Mouse (Mus musculus): ENCODE data around the gene Spata5. TPM values are rescaled to one million over a fixed set of nuclear protein-coding genes. Genes with fewer than 3 reads are reported as not detected.

Spata5 gene
- polyA plus RNA-seq, 2 experiments = 9.6 to 40.2 TPM

DNA sequence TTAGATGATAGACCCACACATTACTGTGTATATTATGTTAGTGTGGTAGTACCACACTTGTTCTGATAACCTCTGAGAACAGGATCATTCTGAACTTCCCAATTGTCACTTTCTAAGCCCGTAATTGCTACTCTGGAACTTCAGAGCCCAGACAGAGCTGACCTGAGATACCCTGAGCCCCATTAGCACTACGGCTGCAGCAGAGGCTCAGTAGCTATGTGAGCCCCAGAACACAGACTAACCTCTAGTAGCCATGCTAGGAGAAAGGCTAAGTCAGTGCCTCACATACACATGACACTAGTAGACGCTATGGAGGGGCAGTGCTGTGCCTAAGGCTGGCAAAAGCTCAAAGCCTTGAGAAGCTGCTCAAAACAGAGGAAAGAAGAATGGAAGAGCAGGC, 141.8 kb downstream of the Spata5 start:
- Histone ChIP-seq H3K9ac (ENCODE audit: low read depth, low read length, severe bottlenecking) (no peak overlapping the region), H3K4me3 (replicated peaks; ENCODE audit: low read length) (no peak overlapping the region), H3K27ac (replicated peaks; ENCODE audit: low read depth, low read length) (no peak overlapping the region), H3K36me3 (ENCODE audit: control insufficient read depth, insufficient read depth, low read length) (no peaks in the 10 kb centered on the region), H3K4me2 (replicated peaks; ENCODE audit: low read depth, low read length, severe bottlenecking) (no peak overlapping the region), H3K9me3 (ENCODE audit: control insufficient read depth, low read length) (no peaks in the 10 kb centered on the region), H3K4me1 (ENCODE audit: control insufficient read depth, insufficient read depth, low read length) (peaks cover 9% of the 10 kb centered on the region), H3K27me3 (ENCODE audit: control insufficient read depth, insufficient read depth, low read length) (no peaks in the 10 kb centered on the region)
- WGBS = 89% methylated on average over 3 of the region's 3 CpGs
- DNase-seq (ENCODE audit: low spot score) (no peak), ATAC-seq (ENCODE audit: low FRiP score, low read depth) (no peak)
- TF ChIP-seq POLR2A (IDR thresholded peaks at IDR 0.05; ENCODE audit: borderline replicate concordance, extremely low read depth, insufficient read depth, insufficient read length) = no peak

GRCm38 (mm10) chr3:37566097-37566496, 146.4 kb downstream of the Spata5 start:
- no peaks in the 10 kb centered on the region for H3K27me3 ChIP-seq (ENCODE audit: control insufficient read depth, insufficient read depth, low read length)
- DNase-seq (ENCODE audit: low spot score) (no peak), ATAC-seq (ENCODE audit: low FRiP score, low read depth) (no peak)
- 95% methylated on average over 6 of the region's 6 CpGs for WGBS
- TF ChIP-seq POLR2A (IDR thresholded peaks at IDR 0.05; ENCODE audit: borderline replicate concordance, extremely low read depth, insufficient read depth, insufficient read length) = no peak
- no peaks in the 10 kb centered on the region for H3K4me1 ChIP-seq (ENCODE audit: control insufficient read depth, insufficient read depth, low read length)
- no peaks in the 10 kb centered on the region for H3K9me3 ChIP-seq (ENCODE audit: control insufficient read depth, low read length)
- H3K4me3 ChIP-seq (replicated peaks; ENCODE audit: low read length) = no peak overlapping the region
- H3K27ac ChIP-seq (replicated peaks; ENCODE audit: low read depth, low read length) = no peak overlapping the region
- H3K4me2 ChIP-seq (replicated peaks; ENCODE audit: low read depth, low read length, severe bottlenecking) = no peak overlapping the region
- H3K36me3 ChIP-seq (ENCODE audit: control insufficient read depth, insufficient read depth, low read length) = no peaks in the 10 kb centered on the region
- no peak overlapping the region for H3K9ac ChIP-seq (ENCODE audit: low read depth, low read length, severe bottlenecking)

DNA sequence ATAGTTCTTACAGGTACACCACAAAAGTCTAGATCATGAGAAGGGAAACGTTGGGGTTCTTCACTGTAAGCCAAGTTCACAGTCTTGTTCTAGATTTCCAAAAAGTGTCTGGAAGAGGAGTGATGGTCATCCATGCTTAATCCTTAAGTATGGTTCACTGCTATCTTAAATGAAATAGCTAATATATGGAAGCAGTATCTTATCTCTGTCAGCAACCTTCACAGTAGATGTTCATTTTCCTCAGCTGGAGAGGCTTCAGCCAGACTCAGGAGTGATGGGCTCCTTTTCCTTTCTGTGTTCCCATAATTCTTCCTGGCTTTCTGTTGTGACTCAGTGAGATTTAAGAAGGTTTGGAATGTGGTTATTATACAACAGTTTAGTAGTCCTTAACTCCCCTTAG, 147.8 kb downstream of the Spata5 start:
- ATAC-seq (ENCODE audit: low FRiP score, low read depth) = no peak
- Histone ChIP-seq H3K9me3 (ENCODE audit: control insufficient read depth, low read length) (no peaks in the 10 kb centered on the region), H3K27ac (replicated peaks; ENCODE audit: low read depth, low read length) (no peak overlapping the region), H3K4me3 (replicated peaks; ENCODE audit: low read length) (no peak overlapping the region), H3K4me1 (ENCODE audit: control insufficient read depth, insufficient read depth, low read length) (peaks cover 4% of the 10 kb centered on the region; the same call in 1 of the 2 replicates), H3K9ac (ENCODE audit: low read depth, low read length, severe bottlenecking) (no peak overlapping the region), H3K36me3 (ENCODE audit: control insufficient read depth, insufficient read depth, low read length) (no peaks in the 10 kb centered on the region), H3K27me3 (ENCODE audit: control insufficient read depth, insufficient read depth, low read length) (no peaks in the 10 kb centered on the region), H3K4me2 (replicated peaks; ENCODE audit: low read depth, low read length, severe bottlenecking) (no peak overlapping the region)
- TF ChIP-seq POLR2A (IDR thresholded peaks at IDR 0.05; ENCODE audit: borderline replicate concordance, extremely low read depth, insufficient read depth, insufficient read length) = no peak
- 93% methylated on average over 1 of the region's 1 CpGs for WGBS
- DNase-seq (ENCODE audit: low spot score) = no peak

DNA sequence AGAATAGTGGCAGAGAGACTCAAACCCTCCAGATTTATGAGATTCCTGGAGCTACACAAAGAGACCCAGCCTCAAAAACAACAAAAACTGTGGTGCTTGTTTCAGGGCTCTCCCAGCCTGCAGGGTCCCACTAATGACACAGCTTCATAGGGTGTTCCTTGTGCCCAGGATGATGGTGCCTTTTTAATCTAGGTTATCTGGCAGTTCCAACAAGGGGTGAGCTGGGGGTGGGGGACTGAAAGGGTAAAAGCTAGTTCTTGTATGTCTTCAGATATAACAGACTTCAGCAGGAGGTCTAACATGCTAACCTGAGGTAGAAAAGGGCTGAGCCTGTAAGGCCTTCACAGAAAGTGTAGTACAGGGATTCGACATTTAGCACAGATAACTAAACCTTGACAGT, 149.1 kb downstream of the Spata5 start:
- Histone ChIP-seq H3K9me3 (ENCODE audit: control insufficient read depth, low read length) (no peaks in the 10 kb centered on the region), H3K4me3 (replicated peaks; ENCODE audit: low read length) (no peak overlapping the region), H3K4me2 (replicated peaks; ENCODE audit: low read depth, low read length, severe bottlenecking) (no peak overlapping the region), H3K4me1 (ENCODE audit: control insufficient read depth, insufficient read depth, low read length) (peaks cover 4% of the 10 kb centered on the region; the same call in 1 of the 2 replicates), H3K36me3 (ENCODE audit: control insufficient read depth, insufficient read depth, low read length) (no peaks in the 10 kb centered on the region), H3K27me3 (ENCODE audit: control insufficient read depth, insufficient read depth, low read length) (no peaks in the 10 kb centered on the region), H3K27ac (replicated peaks; ENCODE audit: low read depth, low read length) (no peak overlapping the region), H3K9ac (ENCODE audit: low read depth, low read length, severe bottlenecking) (no peak overlapping the region)
- ATAC-seq (ENCODE audit: low FRiP score, low read depth) = no peak
- WGBS = 90% methylated on average over 1 of the region's 1 CpGs
- no peak for TF ChIP-seq POLR2A (IDR thresholded peaks at IDR 0.05; ENCODE audit: borderline replicate concordance, extremely low read depth, insufficient read depth, insufficient read length)
- DNase-seq (ENCODE audit: low spot score) = no peak

- Histone ChIP-seq H3K4me1 (ENCODE audit: control insufficient read depth, insufficient read depth, low read length) (peaks cover 4% of the 10 kb centered on the region; the same call in 1 of the 2 replicates), H3K4me2 (replicated peaks; ENCODE audit: low read depth, low read length, severe bottlenecking) (peak overlapping the region; percentile 13; the same call in 1 of the 2 replicates), H3K9me3 (ENCODE audit: control insufficient read depth, low read length) (no peaks in the 10 kb centered on the region), H3K4me3 (replicated peaks; ENCODE audit: low read length) (no peak overlapping the region), H3K27ac (replicated peaks; ENCODE audit: low read depth, low read length) (no peak overlapping the region), H3K27me3 (ENCODE audit: control insufficient read depth, insufficient read depth, low read length) (no peaks in the 10 kb centered on the region), H3K36me3 (ENCODE audit: control insufficient read depth, insufficient read depth, low read length) (no peaks in the 10 kb centered on the region), H3K9ac (ENCODE audit: low read depth, low read length, severe bottlenecking) (no peak overlapping the region)
- DNase-seq (ENCODE audit: low spot score) = no peak
- 24% methylated on average over 22 of the region's 22 CpGs for WGBS
- no peak for TF ChIP-seq POLR2A (IDR thresholded peaks at IDR 0.05; ENCODE audit: borderline replicate concordance, extremely low read depth, insufficient read depth, insufficient read length)
- ATAC-seq (ENCODE audit: low FRiP score, low read depth) = no peak; the same call in 1 of the 2 replicates
These were observed 150.2 kb downstream of the Spata5 start for GRCm38 (mm10) chr3:37569661-37570566.
